Mouse (Mus musculus) CH12.LX (cell line): ENCODE data around the gene Lyl1. TPM values are rescaled to one million over a fixed set of nuclear protein-coding genes. Genes with fewer than 3 reads are reported as not detected.
A peak's percentile ranks its signal among the peaks of the same experiment; 100 is the strongest.

ENCODE experiments used
- DNase-seq: peaks from one replicate; pipeline ENCODE4 v3.0.0-alpha.2; 2013; ENCODE audit errors: extremely low read depth
- H3K27ac ChIP-seq: 2 replicates; pipeline ENCODE4 v1.5.1; 2012; ENCODE audit warnings: low read depth, mild to moderate bottlenecking, control low read depth, moderate library complexity; ENCODE audit not compliant: insufficient read depth
- H3K27me3 ChIP-seq: replicated peaks from 2 replicates; pipeline ENCODE3; 2012; ENCODE audit warnings: inconsistent platforms
- H3K36me3 ChIP-seq, 2 experiments: replicated peaks in 1 of 2; 2 replicates each; pipeline versions ENCODE3 to v1.6.1; 2012; ENCODE audit warnings: inconsistent platforms in 1 of 2, low read length in 1 of 2, mild to moderate bottlenecking in 1 of 2, mixed read lengths in 1 of 2, moderate library complexity in 1 of 2; ENCODE audit not compliant: control insufficient read depth in 1 of 2, insufficient read depth in 1 of 2
- H3K4me1 ChIP-seq, 2 experiments: 2 replicates each; pipeline ENCODE4 v1.6.1; 2012; ENCODE audit warnings: inconsistent platforms in 1 of 2, moderate library complexity in 1 of 2; ENCODE audit not compliant: insufficient read depth in 2 of 2, control insufficient read depth in 1 of 2
- H3K4me2 ChIP-seq: 2 replicates; pipeline ENCODE4 v1.6.1; 2012; ENCODE audit warnings: low read depth, mild to moderate bottlenecking, control low read depth; ENCODE audit not compliant: poor library complexity, insufficient read depth, severe bottlenecking
- H3K4me3 ChIP-seq, 3 experiments: fragments of 150-350 bp in 1 of 3; sonication (generic) in 1 of 3; replicated peaks in 1 of 3; 2 replicates each; pipeline versions ENCODE3 to v1.5.1; 2011 to 2012; ENCODE audit warnings: low read depth in 2 of 3, low read length in 2 of 3, mild to moderate bottlenecking in 2 of 3, moderate library complexity in 2 of 3, control low read depth in 1 of 3, improper control_type of control experiment in 1 of 3, inconsistent platforms in 1 of 3, mixed read lengths in 1 of 3; ENCODE audit not compliant: poor library complexity in 1 of 3
- H3K79me2 ChIP-seq: replicated peaks from 2 replicates; pipeline ENCODE4 v1.6.1; 2012; ENCODE audit warnings: mild to moderate bottlenecking, moderate library complexity; ENCODE audit not compliant: control insufficient read depth, poor library complexity, insufficient read depth, severe bottlenecking; ENCODE audit errors: extremely low read depth
- H3K9ac ChIP-seq: 2 replicates; pipeline ENCODE4 v1.6.1; 2012; ENCODE audit warnings: low read depth, mild to moderate bottlenecking, control low read depth, moderate library complexity; ENCODE audit not compliant: insufficient read depth
- H3K9me3 ChIP-seq: replicated peaks from 2 replicates; pipeline ENCODE3; 2012; ENCODE audit warnings: low read length, inconsistent platforms, mixed read lengths
- BHLHE40 ChIP-seq: IDR thresholded peaks from 2 replicates; pipeline ENCODE4 v1.6.1; 2011; ENCODE audit warnings: mild to moderate bottlenecking, low read depth, low read length, improper control_type of control experiment
- CHD1 ChIP-seq: IDR thresholded peaks from 2 replicates; pipeline ENCODE4 v1.6.1; 2012; ENCODE audit warnings: low read depth, low read length, improper control_type of control experiment, inconsistent platforms
- CHD2 ChIP-seq: IDR thresholded peaks from 2 replicates; pipeline ENCODE4 v1.6.1; 2011; ENCODE audit warnings: low read length, improper control_type of control experiment
- ELF1 ChIP-seq: IDR thresholded peaks from 2 replicates; pipeline ENCODE4 v1.6.1; 2014; ENCODE audit warnings: low read depth, mild to moderate bottlenecking, inconsistent platforms, low read length, improper control_type of control experiment
- JUN ChIP-seq: IDR thresholded peaks from 2 replicates; pipeline ENCODE4 v1.6.1; 2011; ENCODE audit warnings: low read depth, mild to moderate bottlenecking, low read length, improper control_type of control experiment, moderate library complexity; ENCODE audit not compliant: insufficient read depth
- JUND ChIP-seq: conservative IDR thresholded peaks from 2 replicates; pipeline ENCODE4 v1.6.1; 2011; ENCODE audit warnings: low read depth, low read length, improper control_type of control experiment
- KAT2A ChIP-seq: IDR thresholded peaks from 2 replicates; pipeline ENCODE4 v1.6.1; 2012; ENCODE audit warnings: low read length, improper control_type of control experiment, inconsistent platforms; ENCODE audit not compliant: insufficient replicate concordance
- MAX ChIP-seq: IDR thresholded peaks from 2 replicates; pipeline ENCODE4 v1.6.1; 2011; ENCODE audit warnings: low read length, improper control_type of control experiment
- MAZ ChIP-seq: IDR thresholded peaks from 2 replicates; pipeline ENCODE4 v1.6.1; 2012; ENCODE audit warnings: low read depth, mild to moderate bottlenecking, inconsistent platforms, low read length, improper control_type of control experiment, moderate library complexity
- MXI1 ChIP-seq: IDR thresholded peaks from 2 replicates; pipeline ENCODE4 v1.6.1; 2011; ENCODE audit warnings: mild to moderate bottlenecking, low read depth, low read length, improper control_type of control experiment
- NELFE ChIP-seq: IDR thresholded peaks from 2 replicates; pipeline ENCODE4 v1.6.1; 2011; ENCODE audit warnings: low read depth, low read length, improper control_type of control experiment
- NRF1 ChIP-seq: IDR thresholded peaks from 2 replicates; pipeline ENCODE4 v1.6.1; 2014; ENCODE audit warnings: low read depth, mild to moderate bottlenecking, inconsistent platforms, low read length, improper control_type of control experiment, moderate library complexity
- PAX5 ChIP-seq: IDR thresholded peaks from 2 replicates; pipeline ENCODE4 v1.6.1; 2012; ENCODE audit warnings: low read length, inconsistent platforms, mixed read lengths
- POLR2A ChIP-seq: IDR thresholded peaks from 2 replicates; pipeline ENCODE4 v1.6.1; 2011; ENCODE audit warnings: low read depth, mild to moderate bottlenecking, improper control_type of control experiment, low read length
- UBTF ChIP-seq: IDR thresholded peaks from 2 replicates; pipeline ENCODE4 v1.6.1; 2012; ENCODE audit warnings: low read depth, mild to moderate bottlenecking, inconsistent platforms, low read length, improper control_type of control experiment, moderate library complexity
- USF1 ChIP-seq: IDR thresholded peaks from 2 replicates; pipeline ENCODE4 v1.6.1; 2014; ENCODE audit warnings: low read depth, mild to moderate bottlenecking, inconsistent platforms, low read length, improper control_type of control experiment
- USF2 ChIP-seq: conservative IDR thresholded peaks from 2 replicates; pipeline ENCODE4 v1.6.1; 2011; ENCODE audit warnings: low read depth, low read length, improper control_type of control experiment
- ZKSCAN1 ChIP-seq: IDR thresholded peaks from 2 replicates; pipeline ENCODE4 v1.6.1; 2012; ENCODE audit warnings: low read depth, inconsistent platforms, low read length, improper control_type of control experiment, borderline replicate concordance
- ZMIZ1 ChIP-seq: IDR thresholded peaks from 2 replicates; pipeline ENCODE4 v1.6.1; 2012; ENCODE audit warnings: low read depth, mild to moderate bottlenecking, inconsistent platforms, low read length, improper control_type of control experiment
- ZNF384 ChIP-seq: IDR thresholded peaks from 2 replicates; pipeline ENCODE4 v1.6.1; 2012; ENCODE audit warnings: low read depth, low read length, improper control_type of control experiment, inconsistent platforms
- dilution Hi-C: fragments of 300-500 bp; cut with MboI; formaldehyde crosslinking; loops from 2 replicates; pipeline ENCODE4 v1.14.3; 2020; ENCODE audit warnings: low sequenced_read_pairs; ENCODE audit not compliant: extremely low pct_unique_long_range_greater_than_20kb, extremely low pct_ligation_motif_present
- in situ Hi-C: fragments of 300-500 bp; cut with MboI; formaldehyde crosslinking; loops from 3 replicates; pipeline ENCODE4 v1.14.3; 2019; ENCODE audit warnings: low sequenced_read_pairs, low pct_ligation_motif_present, low pct_unique_long_range_greater_than_20kb, mixed read lengths
- polyA plus RNA-seq: library from polyadenylated mRNA; unstranded; fragments of >175 nt; gene quantifications from 2 replicates; pipeline ENCODE4 v1.2.1, GENCODE M21; 2012; ENCODE audit warnings: low read depth; ENCODE audit not compliant: insufficient read length
- total RNA-seq, 2 experiments: library from RNA; depleted of rRNA; stranded (reverse); fragments of 300-350 nt in 1 of 2; fragments of >200 nt in 1 of 2; gene quantifications; 2 replicates each; pipeline ENCODE4 v1.2.3; 2012 to 2014

Gene Lyl1
- total and polyA plus RNA-seq, 3 experiments = 20.6 to 53.2 (median 38.5) TPM

GRCm38 (mm10) chr8:84661458-84661871 lies 39.8 kb upstream of the Lyl1 start (continued):
- TF ChIP-seq PAX5 (no peak), ZKSCAN1 (no peak), ZNF384 (no peak), JUND (no peak), ZMIZ1 (peak; percentile 57), ELF1 (peak; percentile 71), JUN (no peak), KAT2A (0 out of 2 replicates have a peak, but pooled peaks have one; percentile 55), NRF1 (peak; percentile 46; the same call in 1 of the 2 replicates), POLR2A (peak; percentile 60), MXI1 (peak; percentile 61; the same call in 1 of the 2 replicates), NELFE (peak; percentile 46; the same call in 1 of the 2 replicates), CHD2 (peak; percentile 69), MAZ (peak; percentile 82), USF2 (no peak)

GRCm38 (mm10) chr8:84661961-84662571 lies 39.2 kb upstream of the Lyl1 start:
- Histone ChIP-seq H3K4me3 (peak overlapping the region; percentile 68 to 97 (median 80)), H3K9ac (peak overlapping the region; percentile 95), H3K4me1 (peaks cover 8 to 41% of the 10 kb centered on the region in 2 experiments), H3K4me2 (0 out of 2 replicates have a peak overlapping the region, but pooled peaks have one; percentile 82), H3K27me3 (no peaks in the 10 kb centered on the region), H3K9me3 (no peaks in the 10 kb centered on the region)
- dilution Hi-C loops = no loop called here
- TF ChIP-seq UBTF = peak; percentile 61; the same call in 1 of the 2 replicates
- no peak for TF ChIP-seq NELFE
- no peak for TF ChIP-seq BHLHE40
- no peak for TF ChIP-seq ZMIZ1
- 0 out of 2 replicates have a peak, but pooled peaks have one; percentile 49 for TF ChIP-seq MAZ
- no peak for TF ChIP-seq USF1
- TF ChIP-seq NRF1 = no peak
- peak; percentile 79; the same call in 1 of the 2 replicates for TF ChIP-seq CHD1
- TF ChIP-seq USF2 = no peak
- TF ChIP-seq MAX = peak; percentile 20; the same call in 1 of the 2 replicates
- TF ChIP-seq, all 38 proteins: peak for 4
- in situ Hi-C loops = no loop called here
- peaks cover 23% of the 10 kb centered on the region for H3K79me2 ChIP-seq
- H3K36me3 ChIP-seq = peaks cover 0 to 4% of the 10 kb centered on the region in 2 experiments
- DNase-seq = peak; percentile 49
- peak overlapping the region; percentile 97 for H3K27ac ChIP-seq
